Mouse (Mus musculus) erythroblast, embryonic 14.5 days (primary cell): ENCODE measurements around the gene H2afy2.

Source experiments
- GATA1 ChIP-seq: IDR thresholded peaks from 2 replicates; pipeline ENCODE4 v1.6.1; 2012; ENCODE audit warnings: low read length, inconsistent platforms, mixed read lengths
- TAL1 ChIP-seq: IDR thresholded peaks from 3 replicates; pipeline ENCODE4 v1.6.1; 2012; ENCODE audit warnings: low read length, inconsistent platforms, mixed read lengths

GRCm38 (mm10) chr10:61822968-61823730 is 39.2 kb upstream of the H2afy2 start:
- no peak for TF ChIP-seq TAL1
- no peak for TF ChIP-seq GATA1
